Mouse (Mus musculus) adrenal gland, adult 18-20 months (tissue): ENCODE data around the gene Tbx21. TPM values are rescaled to one million over a fixed set of nuclear protein-coding genes. Genes with fewer than 3 reads are reported as not detected.
A peak's percentile ranks its signal among the peaks of the same experiment; 100 is the strongest.

Experiments used
- DNase-seq, 2 experiments: peaks; one replicate each; pipeline ENCODE4 v3.0.0; 2021 to 2022; ENCODE audit warnings: low spot score in 2 of 2
- total RNA-seq, 2 experiments: library from RNA; stranded (reverse); gene quantifications; 1 replicate in 1 of 2; 2 replicates in 1 of 2; pipeline ENCODE4 v1.2.3; 2021

The Tbx21 gene
- total RNA-seq, 2 experiments from 2014 or later = 0.27 to 0.54 TPM

GRCm38 (mm10) chr11:97132185-97132584 lies 17.1 kb upstream of the Tbx21 start:
- no peak for DNase-seq

DNA sequence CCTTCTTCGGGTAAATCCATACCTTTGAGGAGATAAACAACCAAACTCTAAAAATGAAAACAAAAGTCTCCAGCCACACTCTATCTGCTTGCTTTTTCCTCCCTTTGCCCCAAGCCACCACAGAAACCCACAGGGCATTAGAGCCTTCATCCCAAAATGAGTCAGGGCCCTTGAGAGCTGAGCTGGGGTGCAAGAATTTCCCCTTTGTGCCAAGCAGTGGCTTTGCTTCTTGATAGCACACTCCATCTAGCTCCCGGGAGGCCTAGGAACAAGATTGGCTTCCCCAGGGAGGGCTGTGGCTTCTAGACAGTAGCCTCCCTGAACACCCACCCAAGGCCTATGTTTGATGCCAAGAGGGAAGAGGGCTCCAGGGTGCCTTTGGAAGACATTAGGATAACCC lies 16.6 kb upstream of the Tbx21 start:
- no peak for DNase-seq

DNA sequence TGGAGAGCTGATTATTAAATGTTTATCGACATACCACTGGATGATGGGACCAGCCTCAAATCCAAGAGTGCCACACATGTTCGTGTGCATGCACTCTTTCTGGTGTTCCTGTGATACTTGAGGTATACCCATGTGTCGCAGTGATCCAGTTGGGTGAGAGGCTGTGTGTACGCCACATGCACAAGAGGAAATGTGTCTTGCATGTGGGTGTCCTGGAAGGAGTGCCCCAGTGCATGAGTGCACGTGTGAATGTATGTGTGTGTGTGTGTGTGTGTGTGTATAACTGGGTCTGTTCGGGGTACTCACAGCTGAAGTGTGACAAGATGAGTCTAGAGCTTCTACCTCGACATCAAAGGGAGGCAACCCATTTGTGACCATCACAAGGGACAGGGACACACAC lies 15.2 kb upstream of the Tbx21 start:
- DNase-seq = no peak

- no peak for DNase-seq
These were observed 13.8 kb upstream of the Tbx21 start for GRCm38 (mm10) chr11:97128956-97129355.

GRCm38 (mm10) chr11:97127470-97128223 lies 12.5 kb upstream of the Tbx21 start:
- no peak for DNase-seq

DNA sequence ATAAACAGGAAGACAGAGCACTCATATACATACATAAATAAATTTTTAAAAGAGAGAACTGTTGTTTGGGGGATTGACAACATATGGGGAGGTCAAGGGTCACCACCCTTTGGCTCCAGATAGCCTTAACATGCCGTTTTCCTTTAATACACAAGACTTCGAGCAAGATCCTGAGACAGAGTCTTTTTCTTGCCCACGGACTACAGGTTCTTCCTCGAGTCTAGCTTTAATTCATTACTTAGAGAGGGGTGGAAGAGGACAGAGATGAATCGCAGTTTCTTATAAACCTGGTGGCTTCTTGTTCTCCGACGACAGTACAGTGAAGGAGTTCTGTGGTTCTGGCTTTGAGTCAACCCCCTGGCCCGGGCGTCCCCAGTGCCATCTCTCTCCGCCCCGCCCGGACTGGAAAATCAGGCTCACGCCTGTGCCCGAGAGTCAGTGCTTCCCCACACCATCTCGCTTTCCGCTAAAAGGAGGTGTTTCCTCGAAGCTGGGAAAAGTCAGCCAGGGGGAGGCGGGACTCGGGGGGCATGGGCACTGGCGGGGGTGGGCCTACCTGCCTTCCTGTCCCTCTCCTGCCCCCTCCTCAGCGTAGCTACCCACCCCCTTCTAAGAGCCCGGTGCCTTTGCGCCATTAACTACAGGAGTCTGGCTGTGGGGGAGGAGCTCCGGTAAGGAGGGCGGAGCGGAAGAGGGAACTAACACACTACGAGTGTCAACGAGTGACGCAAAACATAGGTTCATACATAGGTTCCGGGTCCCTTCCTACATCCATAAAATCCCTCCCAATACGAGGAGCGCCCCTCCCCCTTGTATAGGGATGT lies 11.7 kb upstream of the Tbx21 start:
- DNase-seq = peak; percentile 46 to 53

GRCm38 (mm10) chr11:97124266-97125036 lies 9.3 kb upstream of the Tbx21 start:
- DNase-seq = peak in 1 of 2 experiments; percentile 14

- no peak for DNase-seq
These were observed 8.3 kb upstream of the Tbx21 start for GRCm38 (mm10) chr11:97123282-97123890.

DNA sequence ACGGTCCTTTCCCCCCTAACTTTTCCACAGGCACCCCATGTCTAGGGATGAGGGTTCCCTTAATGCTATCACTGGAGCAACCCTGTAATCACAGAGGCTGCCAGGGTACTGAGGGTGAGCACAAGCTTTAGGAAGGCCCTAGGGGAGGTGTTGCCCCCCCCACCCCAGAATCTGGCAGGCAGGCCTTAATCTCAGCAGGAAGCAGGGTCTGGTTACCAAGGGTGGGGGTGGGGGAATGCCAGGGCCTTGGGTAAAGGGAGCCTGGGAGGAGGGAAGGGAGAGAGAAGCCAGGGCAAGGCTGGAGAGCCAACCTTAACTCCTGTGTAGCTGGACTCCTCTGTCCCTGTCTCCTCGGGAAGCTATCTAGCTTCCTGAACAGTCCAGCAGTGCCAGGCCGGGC lies 5.5 kb upstream of the Tbx21 start:
- no peak for DNase-seq

GRCm38 (mm10) chr11:97120221-97120620 lies 5.1 kb upstream of the Tbx21 start:
- DNase-seq = peak in 1 of 2 experiments; percentile 15

GRCm38 (mm10) chr11:97115797-97116196 lies 666 bp upstream of the Tbx21 start:
- no peak for DNase-seq

DNA sequence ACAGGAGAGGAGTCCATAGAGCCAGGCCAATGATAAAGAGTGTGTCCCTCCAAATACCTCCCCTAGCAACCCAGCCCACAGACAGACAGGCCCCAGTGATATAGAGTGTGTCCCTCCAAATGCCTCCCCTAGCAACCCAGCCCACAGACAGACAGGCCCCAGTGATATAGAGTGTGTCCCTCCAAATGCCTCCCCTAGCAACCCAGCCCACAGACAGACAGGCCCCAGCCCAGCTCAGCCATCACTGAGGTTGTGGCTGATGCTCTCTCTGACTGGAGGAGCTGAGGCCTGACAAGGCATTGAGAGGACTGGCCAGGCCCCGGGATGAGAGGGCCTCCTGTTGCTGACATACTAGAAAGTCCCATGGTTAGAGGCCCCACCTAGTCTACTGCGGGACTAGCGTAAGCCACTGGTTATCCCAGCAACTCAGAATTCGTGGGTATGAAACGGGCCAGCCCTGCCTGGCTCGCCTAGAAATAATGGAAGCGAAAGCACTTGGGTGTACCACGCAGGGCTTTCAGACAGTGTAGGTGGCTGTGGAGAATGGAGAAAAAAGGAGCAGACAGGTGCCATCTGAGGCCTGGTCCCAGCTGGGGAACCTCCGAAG lies 2.5 kb downstream of the Tbx21 start:
- DNase-seq = no peak

- DNase-seq = no peak
These were observed 6.2 kb downstream of the Tbx21 start for GRCm38 (mm10) chr11:97108976-97109375.

GRCm38 (mm10) chr11:97104091-97104483 lies 11.0 kb downstream of the Tbx21 start:
- DNase-seq = no peak

- DNase-seq = no peak
These were observed 11.7 kb downstream of the Tbx21 start for GRCm38 (mm10) chr11:97103163-97104090.

DNA sequence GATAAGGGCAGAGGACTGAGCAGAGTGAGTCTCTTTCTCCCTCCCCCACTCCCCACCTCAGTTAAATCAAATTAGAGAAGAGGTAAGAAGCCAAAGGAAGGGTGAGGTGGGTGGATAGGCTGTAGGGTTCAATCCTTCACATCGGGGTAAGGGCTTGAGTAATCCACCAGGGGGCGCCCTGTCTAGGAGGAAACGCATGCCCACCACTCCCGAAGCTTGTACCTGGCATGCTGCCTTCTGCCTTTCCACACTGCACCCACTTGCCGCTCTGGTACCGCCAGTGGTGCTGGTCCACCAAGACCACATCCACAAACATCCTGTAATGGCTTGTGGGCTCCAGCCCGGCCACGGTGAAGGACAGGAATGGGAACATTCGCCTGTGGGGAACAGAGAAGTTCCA lies 13.4 kb downstream of the Tbx21 start:
- DNase-seq = peak; percentile 69 to 79

DNA sequence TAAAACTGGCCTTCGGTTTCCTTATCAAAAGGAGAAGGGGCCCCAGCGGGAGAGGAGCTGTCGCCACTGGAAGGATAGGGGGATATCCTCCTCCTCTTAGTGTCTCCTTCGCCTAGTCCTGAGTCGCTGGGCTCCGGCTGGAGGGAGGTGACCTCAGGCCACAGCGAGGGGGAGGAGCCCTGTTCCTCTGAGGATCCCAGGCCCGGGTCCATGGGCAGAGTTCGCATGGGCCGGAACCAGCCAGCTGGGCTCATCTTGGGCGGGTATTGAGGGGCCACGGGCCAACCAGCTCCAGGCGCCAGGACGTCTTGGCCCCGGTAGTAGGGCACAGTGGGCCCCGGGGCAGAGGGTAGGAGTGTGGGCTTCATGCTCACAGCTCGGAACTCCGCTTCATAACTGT lies 16.3 kb downstream of the Tbx21 start:
- DNase-seq = no peak

DNA sequence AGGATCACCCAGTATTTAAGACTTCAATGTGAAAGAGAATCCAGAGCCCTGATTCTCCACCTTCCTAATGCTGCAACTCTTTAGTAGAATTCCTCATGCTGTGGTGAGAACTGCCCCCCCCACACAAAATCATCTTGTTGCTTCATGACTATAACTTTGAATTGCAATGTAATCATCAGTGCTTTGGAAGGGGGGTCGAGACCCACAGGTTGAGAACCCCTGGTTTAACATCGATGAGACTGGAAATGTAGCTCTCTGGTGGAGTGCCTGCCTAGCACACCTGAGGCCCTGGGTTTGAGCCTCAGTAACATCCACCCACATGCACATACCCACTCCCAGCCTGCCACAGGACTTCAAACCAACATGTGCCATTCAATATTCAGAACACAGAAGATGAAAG lies 20.5 kb downstream of the Tbx21 start:
- no peak for DNase-seq

- DNase-seq = no peak
These were observed 28.8 kb downstream of the Tbx21 start for GRCm38 (mm10) chr11:97086365-97086764.
